Mouse (Mus musculus) neural tube, embryonic 14.5 days (tissue): Measurements from ENCODE around the gene Cox10. TPM values are rescaled to one million over a fixed set of nuclear protein-coding genes. Genes with fewer than 3 reads are reported as not detected.
A peak's percentile ranks its signal among the peaks of the same experiment; 100 is the strongest.

Source experiments
- ATAC-seq: fragments of 200-750 bp; cut with Nextera tagmentation; 2 replicates; pipeline ENCODE4 v1.8.0; 2017; ENCODE audit warnings: low read depth, mild to moderate bottlenecking, moderate TSS enrichment, moderate library complexity
- H3K27ac ChIP-seq: fragments of 300-500 bp; sonication (generic); 2 replicates; pipeline ENCODE4 v1.5.1; 2014; ENCODE audit warnings: low read depth, mild to moderate bottlenecking, control low read depth, low read length, moderate library complexity, mixed read lengths
- H3K27me3 ChIP-seq: fragments of 300-500 bp; sonication (generic); 2 replicates; pipeline ENCODE4 v1.6.1; 2014; ENCODE audit warnings: low read length; ENCODE audit not compliant: control insufficient read depth, insufficient read depth
- H3K36me3 ChIP-seq: fragments of 300-500 bp; sonication (generic); 2 replicates; pipeline ENCODE4 v1.6.1; 2014; ENCODE audit warnings: low read length, mixed read lengths; ENCODE audit not compliant: control insufficient read depth, insufficient read depth
- H3K4me1 ChIP-seq: fragments of 300-500 bp; sonication (generic); 2 replicates; pipeline ENCODE4 v1.6.1; 2014; ENCODE audit warnings: low read length; ENCODE audit not compliant: control insufficient read depth, insufficient read depth
- H3K4me2 ChIP-seq: fragments of 300-500 bp; sonication (generic); 2 replicates; pipeline ENCODE4 v1.6.1; 2014; ENCODE audit warnings: mild to moderate bottlenecking, low read depth, low read length, control low read depth
- H3K4me3 ChIP-seq: fragments of 300-500 bp; sonication (generic); 2 replicates; pipeline ENCODE4 v1.5.1; 2014; ENCODE audit warnings: low read depth, low read length, control low read depth, mixed read lengths
- H3K9ac ChIP-seq: fragments of 300-500 bp; sonication (generic); replicated peaks from 2 replicates; pipeline ENCODE4 v1.6.1; 2014; ENCODE audit warnings: low read depth, mild to moderate bottlenecking, control low read depth, low read length, mixed read lengths
- H3K9me3 ChIP-seq: fragments of 300-500 bp; sonication (generic); 2 replicates; pipeline ENCODE4 v1.6.1; 2016; ENCODE audit warnings: low read length; ENCODE audit not compliant: control insufficient read depth
- WGBS: fragments of 180-500 bp; shearing (Covaris S2); extraction: QIAGEN DNeasy Blood & Tissue Kit; methylation state at CpG from one replicate; pipeline ENCODE4 v1.1.7; 2014; 5-methylcytosine and 5-hydroxymethylcytosine counted together
- polyA plus RNA-seq: library from polyadenylated mRNA; unstranded; fragments of >200 nt; fragmentation: Nextera tagmentation; extraction: Ambion mirVana; gene quantifications from 2 replicates; pipeline ENCODE4 v1.2.1, GENCODE M21; 2014

The Cox10 gene
- polyA plus RNA-seq, 1 experiment from 2014 or later: 29.0 TPM

GRCm38 (mm10) chr11:63943947-63944346 lies 135.3 kb downstream of the Cox10 start:
- Histone ChIP-seq H3K27ac (no peak overlapping the region), H3K9me3 (no peaks in the 10 kb centered on the region), H3K27me3 (no peaks in the 10 kb centered on the region), H3K36me3 (no peaks in the 10 kb centered on the region), H3K4me2 (no peak overlapping the region), H3K4me1 (no peaks in the 10 kb centered on the region), H3K4me3 (no peak overlapping the region), H3K9ac (no peak overlapping the region)
- 92% methylated on average over 3 of the region's 3 CpGs for WGBS
- no peak for ATAC-seq

GRCm38 (mm10) chr11:63943268-63943890 lies 135.9 kb downstream of the Cox10 start:
- Histone ChIP-seq H3K9ac (no peak overlapping the region), H3K27ac (no peak overlapping the region), H3K4me3 (no peak overlapping the region), H3K4me1 (no peaks in the 10 kb centered on the region), H3K4me2 (no peak overlapping the region), H3K36me3 (no peaks in the 10 kb centered on the region), H3K27me3 (no peaks in the 10 kb centered on the region), H3K9me3 (no peaks in the 10 kb centered on the region)
- no peak for ATAC-seq
- WGBS: 94% methylated on average over 13 of the region's 13 CpGs

GRCm38 (mm10) chr11:63942177-63942576 lies 137.1 kb downstream of the Cox10 start:
- Histone ChIP-seq H3K4me3 (no peak overlapping the region), H3K27ac (no peak overlapping the region), H3K4me2 (no peak overlapping the region), H3K36me3 (no peaks in the 10 kb centered on the region), H3K9me3 (no peaks in the 10 kb centered on the region), H3K9ac (no peak overlapping the region), H3K27me3 (no peaks in the 10 kb centered on the region), H3K4me1 (no peaks in the 10 kb centered on the region)
- WGBS: 82% methylated on average over 8 of the region's 8 CpGs
- ATAC-seq: no peak

DNA sequence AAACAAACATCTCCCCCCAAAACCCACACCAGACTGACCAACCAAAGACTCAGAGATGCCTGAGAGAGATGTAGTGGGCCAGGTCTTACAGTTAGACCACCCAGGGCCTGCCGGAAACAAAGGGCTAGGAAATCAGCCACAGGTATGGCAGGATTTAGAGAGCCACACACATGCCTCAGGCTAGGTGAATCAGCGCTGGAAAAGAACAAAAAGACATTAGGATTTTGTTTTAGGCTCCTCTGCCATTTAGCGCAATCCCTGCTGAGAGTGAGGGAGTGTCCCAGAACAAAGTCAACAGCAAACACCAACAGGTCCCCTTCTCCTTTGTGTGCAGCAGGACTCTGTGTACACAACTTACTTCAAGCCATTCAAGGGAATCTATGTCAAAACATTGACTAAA lies 142.6 kb downstream of the Cox10 start:
- no peaks in the 10 kb centered on the region for H3K36me3 ChIP-seq
- H3K4me2 ChIP-seq: no peak overlapping the region
- 44% methylated on average over 3 of the region's 3 CpGs for WGBS
- no peak overlapping the region for H3K4me3 ChIP-seq
- no peaks in the 10 kb centered on the region for H3K9me3 ChIP-seq
- no peak overlapping the region for H3K27ac ChIP-seq
- H3K4me1 ChIP-seq: no peaks in the 10 kb centered on the region
- no peaks in the 10 kb centered on the region for H3K27me3 ChIP-seq
- no peak for ATAC-seq
- no peak overlapping the region for H3K9ac ChIP-seq

DNA sequence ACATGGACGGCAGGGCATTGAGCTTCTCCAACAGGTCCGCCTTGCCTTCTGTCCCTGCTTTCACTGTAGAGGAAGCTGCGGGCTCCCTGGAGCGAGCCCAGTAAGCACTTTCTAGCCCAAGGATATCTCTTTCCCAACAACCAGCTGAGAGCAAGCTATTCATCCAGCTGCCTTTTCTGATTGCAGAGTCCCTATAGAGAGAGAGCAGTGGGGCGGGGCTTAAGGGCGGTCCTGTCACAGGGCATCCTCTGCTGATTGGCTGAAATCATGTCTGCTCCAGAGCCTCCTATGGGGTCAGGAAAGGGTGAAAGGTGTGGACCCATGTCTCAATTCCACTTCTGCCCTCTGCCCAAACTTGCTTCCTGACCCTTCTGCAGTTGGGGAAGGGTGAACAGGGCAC lies 152.4 kb downstream of the Cox10 start:
- no peak overlapping the region for H3K9ac ChIP-seq
- peaks cover 21% of the 10 kb centered on the region for H3K27me3 ChIP-seq
- no peaks in the 10 kb centered on the region for H3K36me3 ChIP-seq
- no peak overlapping the region for H3K4me2 ChIP-seq
- ATAC-seq: no peak
- H3K9me3 ChIP-seq: no peaks in the 10 kb centered on the region
- H3K4me1 ChIP-seq: peaks cover 10% of the 10 kb centered on the region
- no peak overlapping the region for H3K4me3 ChIP-seq
- WGBS: 84% methylated on average over 6 of the region's 6 CpGs
- no peak overlapping the region for H3K27ac ChIP-seq

DNA sequence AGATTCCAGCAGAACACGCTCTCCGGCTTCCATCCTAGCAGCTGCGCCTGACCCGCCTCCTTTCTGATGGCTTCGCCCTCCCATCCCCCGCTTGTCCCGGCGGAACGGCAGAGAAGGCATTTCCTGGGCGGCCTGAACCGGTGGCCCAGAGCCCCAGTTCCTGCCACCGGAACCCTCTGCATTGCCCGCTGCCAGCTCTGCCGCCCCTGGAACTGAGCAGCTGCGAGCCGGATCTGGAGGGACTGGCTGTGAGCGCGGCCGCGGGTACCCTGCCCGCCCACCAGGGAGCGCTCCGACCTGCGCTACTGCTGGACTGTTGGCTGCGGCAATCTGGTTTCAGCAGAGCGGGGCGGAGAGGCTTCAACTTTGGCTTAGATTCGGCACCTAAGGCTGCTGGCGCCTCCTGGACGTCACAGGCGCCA lies 154.1 kb downstream of the Cox10 start:
- Histone ChIP-seq H3K27ac (no peak overlapping the region), H3K4me3 (peak overlapping the region; percentile 15), H3K9ac (no peak overlapping the region), H3K4me2 (peak overlapping the region; percentile 41), H3K4me1 (peaks cover 10% of the 10 kb centered on the region), H3K9me3 (no peaks in the 10 kb centered on the region), H3K36me3 (no peaks in the 10 kb centered on the region), H3K27me3 (peaks cover 30% of the 10 kb centered on the region)
- under 1% methylated on average over 31 of the region's 31 CpGs for WGBS
- peak; percentile 13; the same call in 1 of the 2 replicates for ATAC-seq

- Histone ChIP-seq H3K4me3 (no peak overlapping the region), H3K4me2 (no peak overlapping the region), H3K36me3 (no peaks in the 10 kb centered on the region), H3K9me3 (no peaks in the 10 kb centered on the region), H3K9ac (no peak overlapping the region), H3K27ac (no peak overlapping the region), H3K4me1 (peaks cover 10% of the 10 kb centered on the region), H3K27me3 (peaks cover 30% of the 10 kb centered on the region)
- 6% methylated on average over 26 of the region's 26 CpGs for WGBS
- no peak for ATAC-seq
These were observed 154.9 kb downstream of the Cox10 start for GRCm38 (mm10) chr11:63924286-63924930.

DNA sequence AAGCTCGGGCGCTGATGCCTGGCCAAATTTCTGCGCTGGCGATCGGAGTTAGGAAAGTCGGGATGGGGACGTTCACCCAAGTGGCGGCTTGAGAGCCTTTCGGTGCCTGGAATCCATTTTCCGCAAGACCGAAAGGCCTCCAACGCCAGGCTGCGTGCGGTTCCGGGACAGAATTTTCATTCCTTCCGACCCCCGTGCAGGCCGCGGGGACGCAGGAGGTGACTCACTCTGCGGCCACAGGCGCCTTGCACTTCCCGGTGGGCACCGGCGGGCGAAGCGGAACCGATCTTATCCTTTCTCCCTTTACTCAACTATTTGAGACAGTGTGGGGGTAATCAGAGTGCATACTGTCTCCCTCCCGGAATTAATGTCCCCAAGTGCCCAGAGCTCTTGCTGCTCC lies 155.9 kb downstream of the Cox10 start:
- Histone ChIP-seq H3K27ac (no peak overlapping the region), H3K9me3 (no peaks in the 10 kb centered on the region), H3K4me3 (peak overlapping the region; percentile 20), H3K27me3 (peaks cover 30% of the 10 kb centered on the region), H3K9ac (no peak overlapping the region), H3K36me3 (no peaks in the 10 kb centered on the region), H3K4me1 (peaks cover 10% of the 10 kb centered on the region), H3K4me2 (peak overlapping the region; percentile 85)
- no peak for ATAC-seq
- under 1% methylated on average over 29 of the region's 29 CpGs for WGBS

- Histone ChIP-seq H3K4me2 (peak within 1 kb of the TSS; percentile 85), H3K4me1 (peaks cover 10% of the 10 kb centered on the region), H3K27me3 (peaks cover 30% of the 10 kb centered on the region), H3K36me3 (no peaks in the 10 kb centered on the region), H3K9ac (peak within 1 kb of the TSS; percentile 74), H3K9me3 (no peaks in the 10 kb centered on the region), H3K4me3 (peak within 1 kb of the TSS; percentile 63), H3K27ac (no peak within 1 kb of the TSS)
- ATAC-seq: peak; percentile 96
- WGBS: under 1% methylated on average over 43 of the region's 43 CpGs
These were observed 157.1 kb downstream of the Cox10 start, which contains the start of gene Hs3st3b1 for GRCm38 (mm10) chr11:63922091-63922621. Hs3st3b1 (minus strand) TSS chr11:63922290.
